Mouse (Mus musculus) gastrocnemius, adult 2 months (tissue): Measurements from ENCODE around the gene Mesp1. TPM values are rescaled to one million over a fixed set of nuclear protein-coding genes. Genes with fewer than 3 reads are reported as not detected.
"Not testable (repeated sequence)": the region's sequence is repeated elsewhere in the genome, so short reads cannot be mapped to it uniquely, and the experiment has no call there.

Experiments used
- DNase-seq: peaks from one replicate; pipeline ENCODE4 v3.0.0; 2022
- H3K27ac ChIP-seq: fragments of 200-600 bp; 2 replicates; pipeline ENCODE4 v1.8.1; 2022; ENCODE audit warnings: mild to moderate bottlenecking
- H3K4me3 ChIP-seq: fragments of 200-600 bp; 2 replicates; pipeline ENCODE4 v1.8.1; 2022; ENCODE audit warnings: mild to moderate bottlenecking, moderate library complexity
- CTCF ChIP-seq: fragments of 200-600 bp; IDR thresholded peaks from 2 replicates; pipeline ENCODE4 v1.8.1; 2022; ENCODE audit warnings: antibody characterized with exemption, mild to moderate bottlenecking, moderate library complexity
- intact Hi-C: fragments of 180-260 bp; cut with DNase I; formaldehyde crosslinking; loops from one replicate; pipeline ENCODE4 v1.15.1; 2025
- total RNA-seq, 2 experiments: library from RNA; stranded (reverse); gene quantifications; 2 replicates each; pipeline ENCODE4 v1.2.3; 2021

The Mesp1 gene
- total RNA-seq, 2 experiments from 2014 or later = not detected

DNA sequence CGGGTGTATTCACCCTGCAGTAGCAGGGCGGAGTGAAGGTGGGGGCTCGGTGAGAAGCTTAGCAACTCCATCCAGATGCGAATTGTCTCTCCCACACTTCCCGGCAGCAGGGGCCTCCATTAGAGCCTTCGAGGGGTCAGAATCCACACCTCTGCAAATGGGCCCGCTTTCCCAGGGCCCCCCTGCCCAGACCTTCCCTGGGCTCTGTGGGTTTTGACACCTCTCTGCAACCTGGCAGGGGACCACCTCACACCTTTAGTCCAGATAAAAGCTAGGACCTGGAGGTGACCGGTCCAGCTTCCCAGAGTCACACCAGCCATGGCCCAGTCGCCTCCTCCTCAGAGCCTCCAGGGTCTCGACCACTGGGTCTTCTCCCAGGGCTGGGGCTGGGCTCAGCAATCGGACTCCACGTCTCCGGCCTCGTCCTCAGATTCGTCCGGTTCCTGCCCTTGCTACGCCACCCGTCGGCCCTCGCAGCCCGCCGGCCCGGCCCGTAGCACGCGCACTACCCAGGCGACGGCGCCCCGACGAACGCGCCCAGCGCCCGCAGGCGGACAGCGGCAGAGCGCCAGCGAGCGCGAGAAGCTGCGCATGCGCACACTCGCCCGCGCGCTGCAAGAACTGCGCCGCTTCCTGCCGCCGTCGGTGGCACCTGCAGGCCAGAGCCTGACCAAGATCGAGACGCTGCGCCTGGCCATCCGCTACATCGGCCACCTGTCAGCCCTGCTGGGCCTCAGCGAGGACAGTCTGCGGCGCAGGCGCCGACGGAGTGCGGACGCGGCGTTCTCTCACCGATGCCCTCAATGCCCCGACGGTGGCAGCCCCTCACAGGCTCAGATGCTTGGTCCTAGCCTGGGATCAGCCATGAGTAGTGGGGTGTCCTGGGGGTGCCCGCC, 17.3 kb upstream of the Mesp1 start, which contains the start of gene Mesp2:
Gene Mesp2 (plus strand): TSS at position 117 of the 896 bp plus-strand sequence.
- no peak within 1 kb of the TSS for H3K27ac ChIP-seq
- peak within 1 kb of the TSS; percentile 61 for H3K4me3 ChIP-seq
- no peak for TF ChIP-seq CTCF
- intact Hi-C loops = no loop called here
- DNase-seq = peak; percentile 80

DNA sequence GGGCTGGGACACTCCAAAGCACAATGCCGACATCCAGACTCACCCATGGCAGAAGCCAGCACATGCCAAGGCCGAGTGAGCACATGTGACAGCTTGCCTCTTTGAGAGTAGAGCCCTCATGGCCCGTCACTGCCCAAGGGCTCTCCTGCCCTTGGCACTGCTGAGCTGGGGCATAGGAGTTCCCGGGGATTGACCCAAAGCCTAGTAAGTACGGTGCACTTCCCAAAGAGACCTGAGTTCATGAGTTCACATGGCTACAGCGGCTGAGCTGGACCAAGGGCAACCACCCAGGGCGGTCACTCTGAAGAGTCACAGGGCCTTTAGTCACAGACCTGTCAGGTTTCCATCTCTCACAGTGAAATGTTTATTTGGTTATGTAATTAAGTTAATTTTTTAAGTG, 15.0 kb upstream of the Mesp1 start:
- DNase-seq = no peak
- TF ChIP-seq CTCF = no peak

DNA sequence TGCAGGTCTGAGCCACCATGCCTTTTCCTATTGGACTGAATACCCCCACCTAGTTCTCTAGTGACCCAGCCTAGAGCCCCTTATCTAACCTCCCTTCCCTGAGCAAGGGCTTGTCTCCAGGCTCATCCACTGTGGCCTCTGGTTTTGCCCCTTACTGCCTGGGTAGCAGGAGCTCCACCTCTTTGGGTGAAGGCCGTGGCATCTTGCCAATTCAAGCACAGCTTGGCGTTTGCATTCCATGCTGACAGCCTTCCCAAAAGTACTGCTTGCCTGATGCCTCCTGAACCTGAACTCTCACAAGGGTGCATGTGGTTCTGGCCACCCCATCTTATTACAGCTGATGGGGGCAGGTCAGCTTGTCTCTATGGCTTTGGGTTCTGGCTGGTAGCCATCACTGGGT, 10.3 kb upstream of the Mesp1 start:
- no peak for TF ChIP-seq CTCF
- Histone ChIP-seq H3K4me3 (no peak overlapping the region), H3K27ac (no peak overlapping the region)
- no peak for DNase-seq
- intact Hi-C loops = no loop called here

More for the DNA sequence above, 15.0 kb upstream of the Mesp1 start:
- intact Hi-C loops = no loop called here
- Histone ChIP-seq H3K4me3 (no peak overlapping the region), H3K27ac (no peak overlapping the region)

DNA sequence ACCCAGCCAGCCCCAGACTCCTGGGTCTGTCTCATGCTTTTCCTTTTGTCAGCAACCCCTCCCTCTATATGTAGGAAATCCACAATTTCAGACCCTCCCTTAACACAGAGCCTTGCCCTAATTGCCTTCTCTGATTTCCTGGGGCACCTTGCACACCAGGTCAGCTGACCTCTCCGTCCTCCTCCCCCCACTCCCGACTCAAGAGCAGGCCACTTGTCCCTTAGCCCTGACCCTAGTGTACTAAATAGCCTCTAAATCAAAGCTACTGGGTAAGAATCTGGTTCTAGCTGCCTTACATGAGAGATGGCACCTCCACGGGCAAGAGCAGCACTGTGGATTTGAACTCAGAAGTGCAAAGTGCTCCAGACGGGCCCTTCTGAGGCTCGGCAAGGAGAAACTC, 8.4 kb upstream of the Mesp1 start:
- no peak for DNase-seq
- intact Hi-C loops = no loop called here
- no peak for TF ChIP-seq CTCF
- Histone ChIP-seq H3K4me3 (no peak overlapping the region), H3K27ac (no peak overlapping the region)

DNA sequence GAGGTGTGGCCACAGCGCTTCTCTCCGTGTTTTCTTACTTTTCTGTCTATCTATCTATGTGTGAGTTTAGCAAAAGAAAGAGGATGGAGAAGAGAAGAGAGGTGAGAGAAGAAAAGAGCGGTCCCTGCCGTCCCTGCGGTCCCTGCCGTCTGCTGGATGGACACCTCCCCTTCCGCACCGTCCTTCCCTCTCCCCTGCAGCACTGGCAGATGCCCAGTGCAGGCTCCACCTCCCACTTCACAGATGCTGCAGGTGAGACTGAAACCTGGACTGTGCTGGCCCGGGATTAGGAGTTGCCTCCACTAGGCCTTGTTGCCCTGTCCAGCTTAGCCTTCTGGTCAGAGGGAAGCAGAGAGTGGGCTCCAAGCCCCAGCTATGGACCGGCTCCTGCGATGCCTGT, 7.8 kb upstream of the Mesp1 start:
- no peak for TF ChIP-seq CTCF
- Histone ChIP-seq H3K4me3 (no peak overlapping the region), H3K27ac (no peak overlapping the region)
- intact Hi-C loops = no loop called here
- DNase-seq = no peak

DNA sequence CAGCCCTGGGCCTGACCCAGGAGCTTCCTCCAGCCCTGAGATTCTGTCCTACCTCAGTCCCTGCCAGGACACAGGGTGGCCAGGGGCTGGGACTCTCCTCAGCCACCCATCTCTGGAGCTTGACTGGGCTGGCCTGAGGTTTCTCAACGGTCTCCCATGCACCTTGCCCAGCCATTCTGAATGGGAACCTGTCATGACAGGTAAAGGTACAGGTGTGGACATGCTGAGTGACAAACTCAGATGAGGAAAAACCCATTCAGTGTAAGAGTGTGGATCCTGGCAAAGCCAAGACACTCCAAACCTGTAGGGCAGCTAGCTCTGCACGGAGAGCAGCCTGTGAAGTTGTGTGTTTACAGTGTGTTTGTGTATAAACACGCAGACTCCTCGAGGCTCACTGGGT, 6.7 kb upstream of the Mesp1 start:
- H3K27ac ChIP-seq = no peak overlapping the region
- TF ChIP-seq CTCF = no peak
- no peak for DNase-seq
- H3K4me3 ChIP-seq = no peak overlapping the region
- intact Hi-C loops = no loop called here

DNA sequence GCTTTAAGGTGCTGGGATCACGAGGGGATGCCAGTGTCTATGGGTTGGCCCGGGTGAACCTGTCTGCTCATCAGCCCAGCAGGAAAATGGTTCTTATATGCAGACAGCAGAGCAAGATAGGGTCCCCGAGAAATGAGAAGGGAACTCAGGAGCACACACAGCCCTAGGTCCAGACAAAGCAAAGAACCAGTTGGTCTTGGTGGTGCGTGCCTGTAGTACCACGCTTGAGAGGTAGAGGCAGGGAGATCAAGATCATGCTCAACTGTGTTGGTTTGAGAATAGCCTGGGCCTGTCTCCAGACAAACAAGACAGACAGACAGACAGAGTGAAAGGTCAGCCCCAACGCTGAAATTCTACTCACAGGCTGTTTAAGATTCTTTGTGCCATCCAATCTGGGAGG, 5.9 kb upstream of the Mesp1 start:
- no peak overlapping the region for H3K27ac ChIP-seq
- intact Hi-C loops = loop anchor here (1.0 kb wide), 1 partner anchor 115 kb away; no protein-coding TSS in a partner anchor
- no peak overlapping the region for H3K4me3 ChIP-seq
- no peak for TF ChIP-seq CTCF
- DNase-seq = no peak

DNA sequence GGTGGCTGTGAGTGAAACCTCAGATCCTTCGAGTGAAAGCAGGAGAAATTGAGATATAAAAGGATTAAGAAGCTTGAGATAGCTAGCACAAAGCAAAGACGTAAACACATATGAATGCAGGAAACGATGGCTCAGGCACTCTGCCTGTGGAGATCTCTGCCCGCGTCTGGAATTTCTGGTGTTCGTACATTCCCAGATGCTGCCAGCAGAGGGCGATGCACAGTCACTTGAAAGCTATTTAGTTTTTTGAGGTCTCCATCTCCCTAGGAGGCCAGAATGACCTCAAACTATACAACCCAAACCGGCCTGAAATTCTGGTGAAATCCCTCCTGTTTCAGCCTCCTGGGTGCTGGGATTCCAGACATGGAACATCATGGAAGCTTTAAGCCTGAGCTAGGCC, 5.5 kb upstream of the Mesp1 start:
- Histone ChIP-seq H3K27ac (no peak overlapping the region), H3K4me3 (no peak overlapping the region)
- TF ChIP-seq CTCF = peak; percentile 91
- intact Hi-C loops = loop anchor here (1.0 kb wide), 1 partner anchor 115 kb away; no protein-coding TSS in a partner anchor
- peak; percentile 76 for DNase-seq

DNA sequence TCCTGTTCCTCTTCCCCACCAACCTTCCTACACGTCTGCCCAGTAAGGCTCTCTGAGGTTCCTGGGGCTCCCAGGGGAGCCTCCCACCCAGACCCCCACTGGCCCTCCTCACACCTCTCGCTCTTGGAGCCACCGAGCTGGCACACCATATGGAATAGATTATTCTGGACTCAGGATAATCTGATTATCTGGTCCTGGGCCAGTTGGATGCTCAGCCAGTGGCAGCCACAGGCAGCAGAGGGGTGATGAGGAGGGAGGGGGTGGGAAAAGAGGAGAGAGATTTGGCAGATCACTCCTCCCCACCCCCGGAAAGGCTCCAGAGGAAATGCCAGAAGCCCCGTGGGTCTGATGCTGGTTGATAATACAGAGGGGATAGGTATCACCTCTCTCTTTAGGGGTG, 5.0 kb upstream of the Mesp1 start:
- Histone ChIP-seq H3K4me3 (no peak overlapping the region), H3K27ac (no peak overlapping the region)
- intact Hi-C loops = loop anchor here (1.0 kb wide), 1 partner anchor 116 kb away; no protein-coding TSS in a partner anchor
- DNase-seq = no peak
- no peak for TF ChIP-seq CTCF

DNA sequence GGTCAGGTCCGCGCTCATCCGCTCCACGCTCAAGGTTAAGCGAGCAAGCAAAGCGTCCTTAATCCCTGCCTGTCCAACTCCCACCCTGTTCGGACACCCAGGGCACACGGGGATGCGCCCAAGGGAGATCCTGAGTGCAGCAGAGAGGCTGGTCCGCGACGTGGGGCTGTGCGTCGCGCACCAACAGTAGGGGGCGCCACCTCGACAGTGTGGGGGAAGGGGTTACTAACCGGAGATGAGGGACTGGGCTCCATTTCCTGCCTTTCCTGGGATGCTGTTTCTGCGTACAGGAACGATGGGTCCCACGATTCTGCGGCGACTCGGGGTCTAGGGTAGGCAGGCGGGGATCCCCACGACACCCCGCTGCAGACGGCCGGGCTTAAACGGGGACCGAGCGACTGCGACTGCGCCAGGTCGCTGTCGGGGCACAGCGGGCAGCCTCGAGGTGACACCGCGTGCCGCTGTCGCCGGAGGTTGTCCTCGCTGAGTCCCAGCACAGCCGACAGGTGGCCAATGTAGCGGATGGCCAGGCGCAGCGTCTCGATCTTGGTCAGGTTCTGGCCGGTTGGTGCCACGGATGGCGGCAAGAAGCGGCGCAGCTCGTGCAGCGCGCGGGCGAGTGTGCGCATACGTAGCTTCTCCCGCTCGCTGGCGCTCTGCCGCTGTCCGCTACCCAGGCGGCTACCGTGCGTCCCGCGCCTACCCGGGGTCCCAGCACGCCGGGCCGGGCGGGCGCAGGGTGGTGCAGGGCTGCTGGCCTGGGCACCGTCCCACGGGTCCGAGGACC, 760 bp downstream of the Mesp1 start:
- peak; percentile 62 for TF ChIP-seq CTCF
- intact Hi-C loops = no loop called here
- Histone ChIP-seq H3K4me3 (peak overlapping the region; percentile 69), H3K27ac (no peak overlapping the region)
- DNase-seq = peak; percentile 52

DNA sequence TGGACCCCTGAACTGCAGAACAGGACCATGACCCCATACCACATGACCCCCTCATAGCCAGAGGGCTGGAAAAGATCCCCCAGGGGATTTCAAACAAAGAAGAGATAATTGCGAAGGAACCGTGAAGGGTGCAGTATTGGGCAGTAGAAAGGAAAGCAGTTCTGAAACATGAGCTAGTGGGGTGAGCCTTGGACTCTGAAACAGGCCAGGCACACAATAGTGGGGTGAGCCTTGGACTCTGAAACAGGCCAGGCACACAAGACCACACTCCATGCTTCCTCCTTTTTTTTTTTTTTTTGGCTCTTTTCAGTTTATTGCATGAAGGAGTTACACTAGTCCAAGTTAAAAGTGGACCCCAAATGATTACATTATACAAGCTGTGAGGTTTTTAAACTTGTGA, 3.8 kb downstream of the Mesp1 start:
- H3K27ac ChIP-seq, DNase-seq, H3K4me3 ChIP-seq, intact Hi-C loops: not testable (repeated sequence)

DNA sequence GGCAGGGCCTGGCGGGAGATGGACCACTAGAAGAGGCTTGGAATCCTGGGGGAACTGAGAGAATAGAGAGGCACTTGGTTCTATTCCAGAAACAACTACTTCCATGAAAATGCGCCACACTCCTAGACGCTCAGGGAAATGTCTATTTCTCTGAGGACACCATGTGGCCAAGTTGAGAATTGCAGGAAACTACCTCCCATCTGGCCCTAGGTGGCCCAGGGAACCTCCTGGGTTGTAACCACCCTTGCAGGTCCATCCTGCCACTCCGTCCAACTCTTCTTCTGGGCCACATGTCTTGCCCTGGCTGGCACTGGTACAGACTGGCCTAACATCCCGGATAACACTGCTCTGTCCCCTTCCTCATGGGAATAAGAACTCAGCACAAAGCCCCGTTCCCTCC, 7.3 kb downstream of the Mesp1 start:
- Histone ChIP-seq H3K4me3 (no peak overlapping the region), H3K27ac (no peak overlapping the region)
- peak; percentile 81 for TF ChIP-seq CTCF
- peak; percentile 64 for DNase-seq
- intact Hi-C loops = no loop called here

DNA sequence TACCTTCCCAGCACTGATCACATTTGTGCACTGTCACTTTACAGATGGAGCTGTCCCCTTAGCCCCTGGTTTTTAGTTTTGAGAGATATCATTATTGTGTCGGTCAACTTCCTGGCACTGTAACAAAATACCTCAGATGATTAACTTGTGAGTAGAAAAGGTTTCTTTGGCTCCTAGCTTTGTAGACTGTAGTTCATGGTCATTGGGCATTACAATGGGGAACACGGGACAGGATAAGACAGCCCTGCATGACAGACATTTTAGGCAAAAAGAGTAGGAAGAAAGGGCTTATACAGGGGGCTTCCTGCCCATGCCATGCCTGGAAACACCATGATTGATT, 11.1 kb downstream of the Mesp1 start:
- DNase-seq = no peak
- intact Hi-C loops = no loop called here
- H3K4me3 ChIP-seq = no peak overlapping the region
- H3K27ac ChIP-seq = no peak overlapping the region
- TF ChIP-seq CTCF = no peak
